Mouse (Mus musculus): Measurements from ENCODE around the gene Plekhm3.
A peak's percentile ranks its signal among the peaks of the same experiment; 100 is the strongest.

The Plekhm3 gene

DNA sequence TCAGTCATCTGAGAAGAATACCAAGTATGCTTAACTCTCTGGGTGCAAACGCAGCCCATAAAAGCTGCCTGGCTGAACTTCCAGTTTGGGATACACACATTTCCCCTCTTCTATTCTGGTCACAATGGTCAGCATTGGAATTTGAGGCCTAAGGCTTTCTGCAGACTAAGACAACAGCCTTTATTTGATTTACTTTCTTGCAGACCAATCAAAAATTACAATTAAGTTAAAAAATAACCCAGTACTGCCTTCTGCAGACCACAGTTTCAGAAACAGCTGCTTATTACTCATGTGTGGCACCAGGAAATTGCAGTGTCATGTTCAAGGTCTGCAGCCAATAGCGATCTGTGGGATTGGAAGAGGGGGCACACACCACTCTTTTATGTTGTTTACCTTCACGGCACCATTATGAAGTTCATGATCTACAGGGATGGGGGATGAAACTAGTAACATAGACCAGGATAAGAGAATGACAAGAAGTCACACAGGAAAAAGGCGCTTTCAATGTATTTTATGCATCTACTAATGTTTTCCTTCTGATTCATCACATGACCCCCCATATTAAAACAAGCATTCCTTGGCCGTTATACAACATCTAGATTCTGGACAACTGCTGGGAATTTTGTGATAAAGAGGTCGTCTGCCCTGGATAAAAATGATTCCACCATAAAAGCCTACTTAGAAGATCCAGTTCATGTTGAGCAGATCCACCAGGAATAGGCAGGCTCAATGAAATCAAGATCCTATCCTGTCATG lies 130.1 kb downstream of the Plekhm3 start:
- no peak for DNase-seq (ENCODE audit: low spot score)

GRCm38 (mm10) chr1:64823564-64823963 lies 133.1 kb downstream of the Plekhm3 start:
- no peak for DNase-seq (ENCODE audit: low spot score)

- DNase-seq (ENCODE audit: low spot score), result no peak
Measured at GRCm38 (mm10) chr1:64817709-64818108, 138.9 kb downstream of the Plekhm3 start.

- DNase-seq (ENCODE audit: low spot score), result no peak
Measured at GRCm38 (mm10) chr1:64813182-64813581, 143.4 kb downstream of the Plekhm3 start.

GRCm38 (mm10) chr1:64811956-64812355 lies 144.7 kb downstream of the Plekhm3 start:
- DNase-seq (ENCODE audit: low spot score), result no peak

- DNase-seq (ENCODE audit: low spot score), result peak; percentile 29
Measured at GRCm38 (mm10) chr1:64809085-64809484, 147.5 kb downstream of the Plekhm3 start.

- DNase-seq (ENCODE audit: low spot score), result no peak
Measured at GRCm38 (mm10) chr1:64807766-64808165, 148.9 kb downstream of the Plekhm3 start.

DNA sequence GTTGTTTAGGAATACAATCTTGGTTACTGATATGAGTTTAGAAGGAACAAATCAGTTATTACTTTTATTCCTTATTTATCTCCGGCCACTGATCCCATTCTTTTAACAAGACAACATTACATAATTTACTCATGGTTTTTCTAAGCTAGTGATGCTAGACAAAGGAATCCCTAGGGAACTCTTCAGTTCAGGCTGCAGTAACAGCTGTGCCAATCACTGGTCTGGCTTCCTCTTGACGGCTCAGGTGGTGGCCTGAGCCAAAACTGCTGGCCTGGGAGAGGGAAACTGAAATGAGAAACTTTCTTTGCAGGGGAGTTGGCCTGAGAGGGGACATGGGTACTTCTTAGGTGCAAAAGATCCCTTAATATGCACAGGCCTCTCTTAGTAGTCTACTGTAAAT lies 151.4 kb downstream of the Plekhm3 start:
- DNase-seq (ENCODE audit: low spot score), result peak; percentile 40

- DNase-seq (ENCODE audit: low spot score), result no peak
Measured at GRCm38 (mm10) chr1:64802631-64803030, 154.0 kb downstream of the Plekhm3 start.

- no peak for DNase-seq (ENCODE audit: low spot score)
Measured at GRCm38 (mm10) chr1:64797621-64798020, 159.0 kb downstream of the Plekhm3 start.

DNA sequence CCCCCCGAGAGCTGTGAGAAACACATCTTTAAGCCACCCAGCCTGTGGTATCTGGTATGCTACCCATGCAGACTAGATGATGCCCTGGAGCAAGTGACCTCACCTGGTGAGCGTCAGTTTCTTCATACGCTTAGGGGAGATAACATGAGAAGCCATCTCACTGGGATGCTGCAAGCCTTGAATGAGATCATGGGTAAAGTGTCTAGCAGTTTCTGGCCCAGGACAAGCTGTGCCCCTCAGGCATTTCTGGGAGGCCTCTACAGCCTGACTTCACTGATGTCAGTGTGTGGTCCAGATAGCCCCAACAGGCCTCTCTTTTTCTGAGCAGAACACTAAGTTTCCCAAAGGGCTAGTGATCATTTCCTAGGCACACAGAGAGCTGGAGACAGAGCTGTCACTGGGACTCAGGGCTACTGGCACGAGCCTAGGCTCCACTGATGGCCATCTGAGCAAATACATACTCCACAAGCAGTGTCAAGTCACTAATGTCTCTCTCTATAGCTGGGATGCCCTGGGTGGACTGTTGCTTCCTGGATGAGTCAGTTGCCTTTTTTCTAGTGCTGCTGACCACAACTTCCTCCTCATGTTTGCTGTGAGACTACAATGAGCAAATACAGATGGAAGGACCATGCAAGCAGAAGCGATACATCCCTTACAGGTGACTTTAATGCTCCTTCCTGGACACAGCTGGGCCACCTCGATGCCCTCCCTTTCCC lies 159.6 kb downstream of the Plekhm3 start:
- no peak for DNase-seq (ENCODE audit: low spot score)

DNA sequence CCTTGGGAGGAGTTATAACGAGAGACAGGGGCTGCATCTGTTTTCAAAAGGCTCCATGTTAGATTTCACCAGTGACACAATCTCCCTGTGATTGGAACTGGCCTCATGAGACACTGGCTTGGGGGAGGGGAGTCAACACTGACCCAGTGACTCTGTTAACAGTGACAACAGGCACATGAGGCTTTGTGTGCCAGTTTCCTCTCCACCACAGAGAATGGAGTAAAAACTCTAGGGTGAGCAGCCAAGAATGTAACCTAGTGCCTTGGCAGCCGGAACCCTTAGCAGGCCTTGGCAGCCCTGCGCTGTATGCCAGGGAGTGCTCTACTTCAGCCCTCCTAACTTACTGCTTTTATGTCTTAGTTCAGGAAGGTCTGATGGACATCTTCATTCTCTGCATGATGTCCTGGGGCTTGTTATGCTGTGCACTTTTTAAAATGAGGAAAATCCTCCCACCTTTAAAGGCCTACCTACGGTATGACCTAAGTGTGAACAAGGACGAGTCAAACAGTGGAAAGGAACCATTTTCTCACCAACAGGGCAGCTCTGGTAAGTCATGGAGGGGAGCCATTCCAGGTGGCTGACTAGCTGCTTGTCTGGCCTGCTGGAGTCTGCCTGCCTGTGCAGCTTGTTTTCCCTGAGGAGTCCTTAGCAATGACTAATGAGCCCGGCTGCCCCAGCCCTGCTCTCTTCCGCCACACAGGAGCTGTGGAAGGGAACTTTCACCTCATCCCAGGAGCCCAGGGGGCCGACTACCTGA lies 161.2 kb downstream of the Plekhm3 start:
- DNase-seq (ENCODE audit: low spot score), result peak; percentile 42

DNA sequence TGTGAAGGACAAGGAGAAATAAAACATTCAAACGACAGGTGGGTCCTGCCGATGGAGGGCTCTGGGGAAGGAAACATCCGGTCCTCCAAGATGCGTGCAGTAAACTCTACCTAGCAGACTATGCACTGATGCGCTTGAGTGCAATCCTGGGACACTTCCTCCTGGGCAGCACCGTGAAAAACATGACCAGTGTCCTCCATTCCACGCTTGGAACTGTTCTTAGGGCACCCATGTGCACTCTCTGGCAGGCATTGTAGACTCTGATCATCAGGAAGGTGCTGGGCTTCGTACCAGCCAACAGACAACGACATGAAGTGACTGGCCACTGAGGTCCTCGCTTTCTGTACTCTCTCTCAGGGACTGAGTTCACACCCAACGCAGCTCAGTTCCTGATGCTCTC lies 162.5 kb downstream of the Plekhm3 start:
- DNase-seq (ENCODE audit: low spot score), result no peak

GRCm38 (mm10) chr1:64793234-64793530 lies 163.4 kb downstream of the Plekhm3 start:
- no peak for DNase-seq (ENCODE audit: low spot score)

GRCm38 (mm10) chr1:64792521-64793233 lies 163.9 kb downstream of the Plekhm3 start:
- no peak for DNase-seq (ENCODE audit: low spot score)

- no peak for DNase-seq (ENCODE audit: low spot score)
Measured at GRCm38 (mm10) chr1:64791826-64792225, 164.8 kb downstream of the Plekhm3 start.

DNA sequence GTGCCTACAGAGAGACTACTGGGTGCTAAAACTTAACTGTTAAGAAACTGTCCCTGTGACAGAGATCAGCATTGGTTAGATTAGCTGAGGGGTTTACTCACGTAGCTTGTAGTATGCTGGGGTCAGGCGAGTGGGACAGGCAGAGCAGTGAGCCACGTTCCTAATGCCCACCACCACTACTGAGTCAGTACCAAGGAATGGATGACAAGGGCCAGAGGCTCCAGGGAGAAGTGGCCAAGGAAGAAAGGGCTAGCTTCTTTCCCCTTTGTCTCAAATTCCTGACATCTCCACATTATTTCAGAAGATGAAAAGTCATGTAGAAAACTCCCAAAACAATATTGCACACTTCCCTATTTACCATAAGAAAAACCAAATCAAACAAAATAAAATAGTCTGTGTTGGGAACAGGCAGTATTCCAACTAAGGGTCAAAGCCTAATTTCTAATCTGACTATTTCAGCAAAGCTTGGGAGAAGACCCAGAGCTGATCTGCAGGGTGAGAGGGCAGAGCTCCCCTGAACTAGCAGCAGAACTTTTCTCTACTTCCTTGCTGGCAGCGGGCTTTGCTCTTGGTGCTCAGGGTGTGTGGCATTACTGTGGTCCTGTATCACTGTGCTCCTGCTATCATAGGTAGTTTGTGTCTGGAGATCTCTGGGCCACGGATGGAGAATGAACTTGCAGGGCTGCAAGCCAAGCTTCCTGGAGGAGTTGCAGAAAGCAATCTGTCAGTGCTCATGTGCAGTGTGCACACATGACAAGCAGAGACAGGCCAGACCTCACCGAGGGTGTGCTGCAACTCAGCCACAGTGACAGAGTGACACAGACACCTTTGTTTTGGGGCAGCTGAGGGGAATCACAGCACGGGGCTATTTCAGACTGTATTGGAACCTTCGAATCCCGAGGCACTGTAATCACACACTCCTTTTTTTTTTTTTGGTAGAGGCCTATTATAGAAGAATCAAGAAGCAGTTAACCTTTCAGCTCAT lies 165.5 kb downstream of the Plekhm3 start:
- peak; percentile 65 for DNase-seq (ENCODE audit: low spot score)

DNA sequence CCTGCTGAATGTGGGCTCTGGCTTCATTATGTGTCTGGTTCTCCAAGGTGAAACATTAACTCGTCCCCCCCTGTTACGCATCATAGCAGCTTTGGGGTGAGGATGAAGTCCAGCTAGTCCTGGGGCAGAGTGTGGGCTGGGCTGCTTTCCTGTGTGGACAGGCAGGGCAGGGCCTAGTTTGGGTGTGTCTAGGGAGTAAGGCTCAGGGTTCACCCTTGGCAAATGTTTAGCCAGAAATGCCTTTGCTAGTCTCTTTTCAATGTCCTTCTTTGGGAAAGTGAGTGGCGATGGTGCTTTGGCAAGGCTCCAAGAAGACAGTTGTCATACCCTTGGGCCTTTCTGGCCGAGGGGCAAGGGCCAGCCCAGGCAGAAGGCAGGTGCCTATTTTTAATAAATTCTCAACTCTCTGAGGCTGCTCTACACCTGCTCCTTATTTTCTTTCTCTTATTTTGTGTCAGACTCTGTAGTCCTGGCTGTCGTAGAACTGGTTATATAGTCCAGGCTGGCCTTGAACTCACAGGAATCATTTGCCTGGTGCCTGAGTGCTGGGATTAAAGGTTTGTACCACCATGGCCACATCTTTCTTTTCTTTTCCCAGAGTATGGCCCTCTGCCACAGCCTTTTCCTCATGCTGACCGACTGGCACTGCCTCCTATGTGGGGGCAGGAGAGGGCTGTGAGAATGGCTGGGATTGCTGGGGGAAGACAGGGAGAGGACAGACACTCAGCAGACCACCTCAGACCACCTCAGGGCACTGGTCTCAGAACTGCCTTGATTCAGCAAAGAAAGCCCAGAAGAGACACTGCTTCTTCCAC lies 168.7 kb downstream of the Plekhm3 start:
- DNase-seq (ENCODE audit: low spot score), result no peak

DNA sequence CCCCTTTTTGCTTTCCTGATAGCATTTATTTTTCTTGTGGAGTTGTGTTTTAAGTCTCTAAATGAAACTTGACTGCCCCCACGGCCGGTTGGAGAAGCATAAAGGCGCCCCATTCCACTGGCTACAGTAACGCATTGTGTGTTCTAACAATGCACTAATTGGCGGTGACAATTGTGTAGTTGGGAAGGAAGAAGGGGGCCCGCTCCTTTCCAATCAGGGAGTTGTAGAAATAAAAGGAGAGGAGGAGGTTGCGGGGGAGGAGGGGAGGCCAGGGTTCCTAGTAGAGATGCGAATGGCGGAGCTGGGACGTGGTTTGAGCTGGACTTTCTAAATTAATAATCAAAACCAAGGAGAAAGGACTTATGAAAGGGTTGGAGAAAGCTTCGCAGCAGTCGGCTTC lies 176.8 kb downstream of the Plekhm3 start:
- DNase-seq (ENCODE audit: low spot score), result peak; percentile 92

DNA sequence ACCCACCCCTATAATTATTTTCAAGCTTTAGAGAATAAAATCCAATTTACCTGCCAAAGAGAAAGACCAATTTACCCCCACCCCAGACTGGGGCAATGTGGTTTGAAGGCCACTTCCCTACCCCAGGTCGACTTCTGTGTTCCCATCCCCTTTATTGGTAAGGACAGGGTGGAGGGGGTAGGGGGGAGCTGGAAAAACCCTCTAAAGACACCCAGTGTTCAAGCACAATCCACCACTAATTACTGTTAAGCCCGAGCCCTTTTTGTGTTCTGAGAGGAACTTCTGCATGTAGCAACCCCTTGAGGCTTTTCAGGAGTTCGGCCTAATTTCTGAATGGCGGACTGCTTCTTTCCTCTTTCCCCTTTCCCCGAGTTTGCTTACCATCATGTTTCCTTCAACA lies 177.2 kb downstream of the Plekhm3 start:
- peak; percentile 79 for DNase-seq (ENCODE audit: low spot score)

Measured in retina, embryonic 14.5 days (tissue).